Mouse (Mus musculus): ENCODE results near the gene Zfp454. TPM values are rescaled to one million over a fixed set of nuclear protein-coding genes. Genes with fewer than 3 reads are reported as not detected.

The Zfp454 gene
- polyA plus RNA-seq, 1 experiment from 2014 or later: 5.6 TPM

Other genes starting within 250 kb of the Zfp454 start
- 24.9 and 25.9 TPM in 2 replicates for gene Zfp354c, start 59.9 kb downstream of the Zfp454 start, polyA plus RNA-seq (2015; fragmentation: Nextera tagmentation; extraction: Ambion mirVana)
- 0.57 and 0.62 TPM in 2 replicates for gene Zfp879, start 46.1 kb downstream of the Zfp454 start, polyA plus RNA-seq (2015; fragmentation: Nextera tagmentation; extraction: Ambion mirVana)
- 0.14 and 0.19 TPM in 2 replicates for gene Grm6, start 37.0 kb downstream of the Zfp454 start, polyA plus RNA-seq (2015; fragmentation: Nextera tagmentation; extraction: Ambion mirVana)
- gene Zfp2, start 28.5 kb upstream of the Zfp454 start, polyA plus RNA-seq (2015; fragmentation: Nextera tagmentation; extraction: Ambion mirVana): 11.6 and 11.8 TPM in 2 replicates
- 1.5 and 1.8 TPM in 2 replicates for gene Zfp354b, start 44.0 kb upstream of the Zfp454 start, polyA plus RNA-seq (2015; fragmentation: Nextera tagmentation; extraction: Ambion mirVana)
- gene 4933414I15Rik, start 56.1 kb upstream of the Zfp454 start, polyA plus RNA-seq (2015; fragmentation: Nextera tagmentation; extraction: Ambion mirVana): not detected in 2 replicates
- gene Prop1, start 66.1 kb upstream of the Zfp454 start, polyA plus RNA-seq (2015; fragmentation: Nextera tagmentation; extraction: Ambion mirVana): not detected in 2 replicates
- not detected in 2 replicates for gene Olfr1378, start 78.9 kb upstream of the Zfp454 start, polyA plus RNA-seq (2015; fragmentation: Nextera tagmentation; extraction: Ambion mirVana)
- not detected in 2 replicates for gene Olfr1377, start 94.3 kb upstream of the Zfp454 start, polyA plus RNA-seq (2015; fragmentation: Nextera tagmentation; extraction: Ambion mirVana)
- not detected in 2 replicates for gene Olfr51, start 115.9 kb upstream of the Zfp454 start, polyA plus RNA-seq (2015; fragmentation: Nextera tagmentation; extraction: Ambion mirVana)
- not detected in 2 replicates for gene Olfr54, start 126.6 kb upstream of the Zfp454 start, polyA plus RNA-seq (2015; fragmentation: Nextera tagmentation; extraction: Ambion mirVana)
- gene Olfr1375, start 160.5 kb upstream of the Zfp454 start, polyA plus RNA-seq (2015; fragmentation: Nextera tagmentation; extraction: Ambion mirVana): not detected in 2 replicates
- gene Zfp354a, start 171.6 kb upstream of the Zfp454 start, polyA plus RNA-seq (2015; fragmentation: Nextera tagmentation; extraction: Ambion mirVana): 7.4 TPM in 2 replicates

Data from stomach, embryonic 16.5 days (tissue).